Mouse (Mus musculus): Measurements from ENCODE around the gene Klf8. TPM values are rescaled to one million over a fixed set of nuclear protein-coding genes. Genes with fewer than 3 reads are reported as not detected.

Gene Klf8
- polyA plus RNA-seq, 1 experiment from 2014 or later = 1.5 TPM

Other genes with a start within 250 kb of the Klf8 start
- gene Usp51, start 231.0 kb upstream of the Klf8 start, polyA plus RNA-seq (2015; fragmentation: Nextera tagmentation; extraction: Ambion mirVana) = 1.9 and 2.2 TPM in 2 replicates
- 81.0 and 85.5 TPM in 2 replicates for gene Mageh1, start 199.9 kb upstream of the Klf8 start, polyA plus RNA-seq (2015; fragmentation: Nextera tagmentation; extraction: Ambion mirVana)
- not detected in 2 replicates for gene Foxr2, start 118.7 kb upstream of the Klf8 start, polyA plus RNA-seq (2015; fragmentation: Nextera tagmentation; extraction: Ambion mirVana)
- 2.8 and 3.0 TPM in 2 replicates for gene Rragb, start 97.5 kb upstream of the Klf8 start, polyA plus RNA-seq (2015; fragmentation: Nextera tagmentation; extraction: Ambion mirVana)

Measured in limb, embryonic 13.5 days (tissue).